Mouse (Mus musculus) stomach, embryonic 14.5 days (tissue): ENCODE results near the gene Usp36. TPM values are rescaled to one million over a fixed set of nuclear protein-coding genes. Genes with fewer than 3 reads are reported as not detected.
"Not testable (repeated sequence)": the region's sequence is repeated elsewhere in the genome, so short reads cannot be mapped to it uniquely, and the experiment has no call there.

Experiments used
- ATAC-seq: fragments of 200-750 bp; cut with Nextera tagmentation; 2 replicates; pipeline ENCODE4 v1.8.0; 2017; ENCODE audit warnings: low read depth, moderate TSS enrichment; ENCODE audit not compliant: insufficient number of reproducible peaks, insufficient read depth, low FRiP score
- H3K27ac ChIP-seq: fragments of 300-500 bp; sonication (generic); 2 replicates; pipeline ENCODE4 v1.5.1; 2014; ENCODE audit warnings: mild to moderate bottlenecking, low read length, moderate library complexity, mixed read lengths
- H3K27me3 ChIP-seq: fragments of 300-500 bp; sonication (generic); 2 replicates; pipeline ENCODE4 v1.6.1; 2014; ENCODE audit warnings: low read length, control low read depth, mixed read lengths; ENCODE audit not compliant: control insufficient read depth, insufficient read depth
- H3K36me3 ChIP-seq: fragments of 300-500 bp; sonication (generic); 2 replicates; pipeline ENCODE4 v1.6.1; 2014; ENCODE audit warnings: mild to moderate bottlenecking, control low read depth, low read length, moderate library complexity, mixed read lengths; ENCODE audit not compliant: control insufficient read depth, insufficient read depth
- H3K4me1 ChIP-seq: fragments of 300-500 bp; sonication (generic); 2 replicates; pipeline ENCODE4 v1.6.1; 2014; ENCODE audit warnings: low read length, control low read depth, mixed read lengths; ENCODE audit not compliant: control insufficient read depth, insufficient read depth
- H3K4me2 ChIP-seq: fragments of 300-500 bp; sonication (generic); replicated peaks from 2 replicates; pipeline ENCODE4 v1.6.1; 2014; ENCODE audit warnings: low read depth, low read length, control low read depth
- H3K4me3 ChIP-seq: fragments of 300-500 bp; sonication (generic); 2 replicates; pipeline ENCODE4 v1.5.1; 2014; ENCODE audit warnings: low read depth, low read length, control low read depth
- H3K9ac ChIP-seq: fragments of 300-500 bp; sonication (generic); replicated peaks from 2 replicates; pipeline ENCODE4 v1.6.1; 2014; ENCODE audit warnings: low read depth, mild to moderate bottlenecking, control low read depth, low read length, moderate library complexity, mixed read lengths
- H3K9me3 ChIP-seq: fragments of 300-500 bp; sonication (generic); 2 replicates; pipeline ENCODE4 v1.6.1; 2016; ENCODE audit warnings: low read depth, low read length, control low read depth; ENCODE audit not compliant: control insufficient read depth
- WGBS: fragments of 180-500 bp; shearing (Covaris S2); extraction: QIAGEN DNeasy Blood & Tissue Kit; methylation state at CpG from one replicate; pipeline ENCODE4 v1.1.7; 2014; 5-methylcytosine and 5-hydroxymethylcytosine counted together
- polyA plus RNA-seq: library from polyadenylated mRNA; unstranded; fragments of >200 nt; fragmentation: Nextera tagmentation; extraction: Ambion mirVana; gene quantifications from 2 replicates; pipeline ENCODE4 v1.2.1, GENCODE M21; 2014

Gene Usp36
- polyA plus RNA-seq, 1 experiment from 2014 or later, result 19.1 TPM

GRCm38 (mm10) chr11:118317129-118317528 lies 27.1 kb upstream of the Usp36 start:
- H3K4me3 ChIP-seq, result no peak overlapping the region
- no peak overlapping the region for H3K9ac ChIP-seq
- no peaks in the 10 kb centered on the region for H3K4me1 ChIP-seq
- ATAC-seq, result no peak; the same call in 1 of the 2 replicates
- no peaks in the 10 kb centered on the region for H3K9me3 ChIP-seq
- WGBS, result 19% methylated on average over 7 of the region's 7 CpGs
- H3K4me2 ChIP-seq, result no peak overlapping the region
- H3K27me3 ChIP-seq, result no peaks in the 10 kb centered on the region
- H3K27ac ChIP-seq, result no peak overlapping the region
- peaks cover 40% of the 10 kb centered on the region for H3K36me3 ChIP-seq

GRCm38 (mm10) chr11:118316231-118316806 lies 26.3 kb upstream of the Usp36 start:
- Histone ChIP-seq H3K9me3 (no peaks in the 10 kb centered on the region), H3K4me2 (no peak overlapping the region), H3K9ac (no peak overlapping the region), H3K27ac (no peak overlapping the region), H3K4me1 (no peaks in the 10 kb centered on the region), H3K27me3 (no peaks in the 10 kb centered on the region), H3K4me3 (no peak overlapping the region), H3K36me3 (peaks cover 48% of the 10 kb centered on the region)
- WGBS, result 82% methylated on average over 8 of the region's 8 CpGs
- ATAC-seq, result no peak

- H3K36me3 ChIP-seq, result peaks cover 51% of the 10 kb centered on the region
- H3K4me3 ChIP-seq, result no peak overlapping the region
- no peak overlapping the region for H3K27ac ChIP-seq
- no peaks in the 10 kb centered on the region for H3K27me3 ChIP-seq
- H3K4me2 ChIP-seq, result no peak overlapping the region
- H3K4me1 ChIP-seq, result no peaks in the 10 kb centered on the region
- WGBS, result 76% methylated on average over 6 of the region's 6 CpGs
- no peak overlapping the region for H3K9ac ChIP-seq
- ATAC-seq, result no peak
- H3K9me3 ChIP-seq, result no peaks in the 10 kb centered on the region
Measured at GRCm38 (mm10) chr11:118312132-118312723, 22.2 kb upstream of the Usp36 start.

DNA sequence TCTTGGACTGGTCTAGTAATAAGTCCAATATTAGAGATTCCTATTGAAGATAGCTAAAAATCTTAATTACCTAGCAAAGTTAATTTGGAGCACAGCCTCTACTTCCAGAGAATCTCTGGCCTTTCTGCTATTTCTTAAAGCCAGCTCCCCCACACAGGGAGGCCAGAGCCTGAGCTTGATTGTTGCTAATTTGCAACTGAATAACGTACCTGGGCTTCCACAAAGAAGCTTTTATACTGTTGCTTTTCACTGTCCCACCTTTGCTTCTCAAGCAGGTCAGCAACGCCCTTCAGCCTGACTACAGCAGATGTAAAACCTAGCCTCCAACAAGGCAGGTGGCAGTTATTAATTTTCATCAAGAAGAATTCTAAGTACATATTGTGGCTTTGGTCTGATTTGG lies 17.9 kb upstream of the Usp36 start:
- not testable (repeated sequence) for H3K27me3 ChIP-seq, ATAC-seq, H3K4me3 ChIP-seq, H3K9ac ChIP-seq, H3K9me3 ChIP-seq, H3K27ac ChIP-seq, H3K4me1 ChIP-seq, H3K4me2 ChIP-seq
- peaks cover 34% of the 10 kb centered on the region for H3K36me3 ChIP-seq
- WGBS, result 85% methylated on average over 2 of the region's 2 CpGs

DNA sequence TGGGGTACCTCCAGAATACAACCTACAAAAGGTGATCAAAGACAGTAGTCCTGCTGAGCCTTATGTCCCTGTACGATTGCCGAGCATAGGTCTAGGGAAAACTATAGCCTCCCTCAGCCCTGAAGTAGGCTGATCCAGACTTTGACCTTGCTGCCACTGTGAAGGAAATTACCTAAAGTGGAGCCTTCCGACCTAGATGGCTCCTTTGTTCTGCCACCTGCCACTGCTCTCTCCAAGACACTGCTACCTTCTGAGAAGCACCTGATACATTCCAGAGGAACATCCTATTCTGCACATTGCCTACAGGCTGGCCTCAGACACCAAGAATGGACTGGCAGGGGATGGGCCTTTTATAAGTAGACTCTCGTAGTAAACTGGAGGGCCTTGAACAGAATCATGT lies 13.9 kb upstream of the Usp36 start:
- not testable (repeated sequence) for H3K27me3 ChIP-seq, H3K4me1 ChIP-seq, H3K27ac ChIP-seq, H3K4me3 ChIP-seq, H3K9ac ChIP-seq, H3K4me2 ChIP-seq, ATAC-seq, H3K9me3 ChIP-seq
- H3K36me3 ChIP-seq, result peaks cover 17% of the 10 kb centered on the region
- 90% methylated on average over 4 of the region's 4 CpGs for WGBS

GRCm38 (mm10) chr11:118298810-118299209 lies 8.8 kb upstream of the Usp36 start:
- Histone ChIP-seq H3K4me2 (no peak overlapping the region), H3K27ac (no peak overlapping the region), H3K9me3 (no peaks in the 10 kb centered on the region), H3K27me3 (no peaks in the 10 kb centered on the region), H3K4me1 (no peaks in the 10 kb centered on the region), H3K36me3 (peaks cover 16% of the 10 kb centered on the region), H3K9ac (no peak overlapping the region), H3K4me3 (no peak overlapping the region)
- 71% methylated on average over 2 of the region's 2 CpGs for WGBS
- ATAC-seq, result no peak; the same call in 1 of the 2 replicates

DNA sequence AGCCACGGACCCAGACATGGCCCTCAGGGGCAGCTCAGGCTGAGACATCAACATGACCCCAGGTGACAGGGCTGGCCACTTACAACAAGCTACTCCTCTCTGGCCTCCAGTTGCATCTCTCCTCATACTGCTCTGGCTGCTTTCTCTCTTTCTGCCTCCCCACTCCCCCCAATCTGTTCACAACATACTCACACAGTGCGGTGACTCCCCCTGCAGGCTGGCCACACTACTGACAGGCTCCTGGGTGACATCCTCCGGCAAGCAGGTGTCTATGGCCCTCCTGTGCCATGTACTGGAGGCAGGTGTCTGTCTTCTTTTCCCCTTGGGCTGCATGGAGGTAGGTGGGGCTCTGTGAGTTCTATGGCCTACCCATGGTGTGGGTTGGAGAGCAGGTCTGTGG lies 7.9 kb upstream of the Usp36 start:
- Histone ChIP-seq H3K4me3 (no peak overlapping the region), H3K9ac (no peak overlapping the region), H3K27ac (no peak overlapping the region), H3K36me3 (peaks cover 10% of the 10 kb centered on the region; the same call in 1 of the 2 replicates), H3K9me3 (no peaks in the 10 kb centered on the region), H3K27me3 (no peaks in the 10 kb centered on the region), H3K4me2 (no peak overlapping the region), H3K4me1 (no peaks in the 10 kb centered on the region)
- 84% methylated on average over 3 of the region's 3 CpGs for WGBS
- ATAC-seq, result no peak

DNA sequence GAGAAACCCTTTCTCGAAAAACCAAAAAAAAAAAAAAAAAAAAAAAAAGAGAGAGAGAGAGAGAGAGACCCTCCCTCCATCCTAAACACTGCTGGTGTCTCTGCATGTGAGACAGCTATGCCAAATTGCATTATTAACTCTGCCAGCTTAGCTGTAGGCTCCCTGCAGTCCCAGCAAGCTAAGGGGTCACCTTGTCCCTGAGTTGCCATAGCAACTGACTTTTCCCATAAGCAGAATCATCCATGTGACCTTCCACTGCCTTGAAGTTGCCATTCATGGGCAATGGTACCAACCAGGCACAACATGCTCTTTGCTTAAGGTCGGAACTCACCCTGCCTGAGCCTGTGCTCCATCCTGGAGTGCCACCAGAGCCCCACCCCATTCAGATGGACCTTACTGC lies 5.0 kb upstream of the Usp36 start:
- no peak for ATAC-seq

GRCm38 (mm10) chr11:118292671-118293070 lies 2.6 kb upstream of the Usp36 start:
- Histone ChIP-seq H3K9ac (no peak overlapping the region), H3K4me2 (no peak overlapping the region), H3K27ac (no peak overlapping the region), H3K4me3 (no peak overlapping the region), H3K36me3 (peaks cover under 1% of the 10 kb centered on the region; the same call in 1 of the 2 replicates), H3K9me3 (no peaks in the 10 kb centered on the region), H3K27me3 (no peaks in the 10 kb centered on the region), H3K4me1 (peaks cover 10% of the 10 kb centered on the region)
- ATAC-seq, result no peak
- 61% methylated on average over 6 of the region's 6 CpGs for WGBS

More for the DNA sequence above, 5.0 kb upstream of the Usp36 start:
- H3K27ac ChIP-seq, result no peak overlapping the region
- H3K4me3 ChIP-seq, result no peak overlapping the region
- WGBS, result 85% methylated on average over 2 of the region's 2 CpGs
- H3K4me2 ChIP-seq, result no peak overlapping the region
- no peak overlapping the region for H3K9ac ChIP-seq
- H3K4me1 ChIP-seq, result peaks cover 4% of the 10 kb centered on the region; the same call in 1 of the 2 replicates
- no peaks in the 10 kb centered on the region for H3K9me3 ChIP-seq
- no peaks in the 10 kb centered on the region for H3K36me3 ChIP-seq
- no peaks in the 10 kb centered on the region for H3K27me3 ChIP-seq
